Mouse (Mus musculus): ENCODE results near the gene Nemp1.

GRCm38 (mm10) chr10:127703299-127703698, 36.6 kb downstream of the Nemp1 start:
- no peak for TF ChIP-seq CTCF (IDR thresholded peaks at IDR 0.05; ENCODE audit: control insufficient read depth, insufficient read depth, low read length)
- no peak for TF ChIP-seq POLR2A (IDR thresholded peaks at IDR 0.05; ENCODE audit: borderline replicate concordance, control insufficient read depth, low read depth, low read length)

Data from bone marrow, adult 2 months (tissue).